Mouse (Mus musculus) heart, adult 2 months (tissue): ENCODE data around the gene Fosl1. TPM values are rescaled to one million over a fixed set of nuclear protein-coding genes. Genes with fewer than 3 reads are reported as not detected.

Source experiments
- DNase-seq, 2 experiments: peaks; one replicate each; pipeline ENCODE4 v3.0.0; 2021
- H3K27ac ChIP-seq: fragments of 200-600 bp; 2 replicates; pipeline ENCODE4 v1.8.1; 2022
- H3K27me3 ChIP-seq: fragments of 200-500 bp; 2 replicates; pipeline ENCODE4 v1.6.1; 2012; ENCODE audit warnings: mild to moderate bottlenecking, low read length, inconsistent platforms, mixed read lengths; ENCODE audit not compliant: control insufficient read depth, insufficient read depth
- H3K36me3 ChIP-seq: fragments of 200-500 bp; 2 replicates; pipeline ENCODE4 v1.6.1; 2012; ENCODE audit warnings: low read length, inconsistent platforms; ENCODE audit not compliant: control insufficient read depth, insufficient read depth
- H3K4me1 ChIP-seq: fragments of 200-500 bp; 2 replicates; pipeline ENCODE4 v1.6.1; 2011; ENCODE audit warnings: low read length; ENCODE audit not compliant: control insufficient read depth, insufficient read depth
- H3K4me3 ChIP-seq: fragments of 200-600 bp; 2 replicates; pipeline ENCODE4 v1.8.1; 2022
- H3K79me2 ChIP-seq: fragments of 200-500 bp; replicated peaks from 2 replicates; pipeline ENCODE4 v1.6.1; 2012; ENCODE audit warnings: mild to moderate bottlenecking, inconsistent platforms, low read length, moderate library complexity, mixed read lengths; ENCODE audit not compliant: control insufficient read depth, insufficient read depth
- H3K9ac ChIP-seq: fragments of 200-500 bp; 2 replicates; pipeline ENCODE4 v1.6.1; 2012; ENCODE audit warnings: low read depth, mild to moderate bottlenecking, control low read depth, inconsistent platforms, low read length, mixed read lengths
- CTCF ChIP-seq: fragments of 200-600 bp; IDR thresholded peaks from 2 replicates; pipeline ENCODE4 v1.8.1; 2022; ENCODE audit warnings: antibody characterized with exemption, mild to moderate bottlenecking, moderate library complexity
- EP300 ChIP-seq: fragments of 200-500 bp; IDR thresholded peaks from 2 replicates; pipeline ENCODE4 v1.6.1; 2011; ENCODE audit warnings: low read depth, low read length, control low read depth; ENCODE audit not compliant: insufficient read depth
- POLR2A ChIP-seq: fragments of 200-500 bp; IDR thresholded peaks from 2 replicates; pipeline ENCODE4 v1.6.1; 2011; ENCODE audit warnings: mild to moderate bottlenecking, low read depth, low read length, control low read depth; ENCODE audit not compliant: insufficient read depth
- WGBS: fragments of 180-500 bp; shearing (Covaris S2); methylation state at CpG from one replicate; pipeline ENCODE4 v1.1.7; 2018; 5-methylcytosine and 5-hydroxymethylcytosine counted together
- intact Hi-C: fragments of 180-260 bp; cut with DNase I; formaldehyde crosslinking; loops from one replicate; pipeline ENCODE4 v1.15.1; 2025
- polyA plus RNA-seq: library from polyadenylated mRNA; depleted of rRNA; stranded (reverse); fragments of >200 nt; gene quantifications from 2 replicates; pipeline ENCODE4 v1.2.3, GENCODE M21; 2012
- total RNA-seq, 2 experiments: library from RNA; stranded (reverse); gene quantifications; 2 replicates each; pipeline ENCODE4 v1.2.3; 2021

The Fosl1 gene
- total and polyA plus RNA-seq, 3 experiments, result not detected

- Histone ChIP-seq H3K4me1 (peaks cover 15% of the 10 kb centered on the region), H3K27ac (peak overlapping the region; percentile 90), H3K79me2 (peaks cover 6% of the 10 kb centered on the region; the same call in 1 of the 2 replicates), H3K27me3 (no peaks in the 10 kb centered on the region), H3K4me3 (peak overlapping the region; percentile 92), H3K9ac (peak overlapping the region; percentile 80), H3K36me3 (peaks cover 7% of the 10 kb centered on the region)
- TF ChIP-seq POLR2A (0 out of 2 replicates have a peak, but pooled peaks have one; percentile 28), EP300 (no peak)
- DNase-seq, result peak; percentile 22 to 50
- intact Hi-C loops, result no loop called here
- 52% methylated on average over 12 of the region's 12 CpGs for WGBS
Measured at GRCm38 (mm10) chr19:5423561-5423960, 23.8 kb upstream of the Fosl1 start.

- no peak for DNase-seq
- no peaks in the 10 kb centered on the region for H3K27me3 ChIP-seq
- peak overlapping the region; percentile 80 for H3K9ac ChIP-seq
- H3K36me3 ChIP-seq, result peaks cover 7% of the 10 kb centered on the region
- peak overlapping the region; percentile 90 for H3K27ac ChIP-seq
- H3K4me3 ChIP-seq, result peak overlapping the region; percentile 92
- H3K79me2 ChIP-seq, result peaks cover 6% of the 10 kb centered on the region; the same call in 1 of the 2 replicates
- under 1% methylated on average over 42 of the region's 48 CpGs for WGBS
- no peak for TF ChIP-seq EP300
- TF ChIP-seq POLR2A, result 0 out of 2 replicates have a peak, but pooled peaks have one; percentile 9
- peaks cover 15% of the 10 kb centered on the region for H3K4me1 ChIP-seq
- intact Hi-C loops, result loop anchor here (2.0 kb wide), 1 partner anchor 35 kb away; the partner anchor contains the start of gene Sart1
Measured at GRCm38 (mm10) chr19:5424092-5424781, 23.1 kb upstream of the Fosl1 start.

GRCm38 (mm10) chr19:5424782-5425741 is 22.3 kb upstream of the Fosl1 start, which contains the start of the genes Drap1 and AI837181:
TSS of gene Drap1 (minus strand) at chr19:5424979.
TSS of gene AI837181 (plus strand) at chr19:5425144.
- Histone ChIP-seq H3K4me1 (peaks cover 15% of the 10 kb centered on the region), H3K27ac (peak within 1 kb of the TSS; percentile 97), H3K27me3 (no peaks in the 10 kb centered on the region), H3K9ac (peak within 1 kb of the TSS; percentile 96), H3K4me3 (peak within 1 kb of the TSS; percentile 95), H3K36me3 (peaks cover 2% of the 10 kb centered on the region), H3K79me2 (peaks cover 6% of the 10 kb centered on the region; the same call in 1 of the 2 replicates)
- intact Hi-C loops, result loop anchor here (1.0 to 2.0 kb wide), 2 partner anchors 36 to 63 kb away; partner anchors contain the start of genes Mus81 and Sart1
- WGBS, result under 1% methylated on average over 84 of the region's 87 CpGs
- TF ChIP-seq CTCF (no peak), POLR2A (0 out of 2 replicates have a peak, but pooled peaks have one; percentile 4), EP300 (no peak)
- DNase-seq, result peak; percentile 93 to 94

DNA sequence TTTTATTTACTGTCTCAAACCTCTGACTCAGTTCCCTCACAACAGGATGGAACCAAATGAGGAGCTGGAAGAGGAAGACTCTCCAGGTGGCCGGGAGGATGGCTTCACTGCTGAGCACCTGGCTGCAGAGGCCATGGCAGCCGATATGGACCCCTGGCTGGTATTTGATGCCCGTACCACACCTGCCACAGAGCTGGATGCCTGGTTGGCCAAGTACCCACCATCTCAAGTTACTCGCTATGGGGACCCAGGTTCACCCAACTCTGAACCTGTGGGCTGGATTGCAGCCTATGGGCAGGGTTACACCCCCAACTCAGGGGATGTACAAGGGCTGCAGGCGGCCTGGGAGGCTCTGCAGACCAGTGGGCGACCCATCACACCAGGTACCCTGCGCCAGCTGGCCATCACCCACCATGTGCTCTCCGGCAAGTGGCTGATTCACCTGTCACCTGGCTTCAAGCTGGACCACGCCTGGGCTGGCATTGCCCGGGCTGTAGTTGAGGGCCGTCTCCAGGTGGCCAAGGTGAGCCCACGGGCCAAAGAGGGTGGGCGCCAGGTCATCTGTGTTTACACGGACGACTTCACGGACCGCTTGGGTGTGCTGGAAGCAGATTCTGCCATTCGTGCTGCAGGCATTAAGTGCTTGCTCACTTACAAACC is 21.3 kb upstream of the Fosl1 start:
- intact Hi-C loops, result loop anchor here (1.0 to 2.0 kb wide), 2 partner anchors 37 to 62 kb away; partner anchors contain the start of genes Mus81 and Sart1

GRCm38 (mm10) chr19:5426640-5427290 is 20.6 kb upstream of the Fosl1 start:
- no peak overlapping the region for H3K27ac ChIP-seq
- H3K4me3 ChIP-seq, result no peak overlapping the region
- 84% methylated on average over 13 of the region's 13 CpGs for WGBS
- peaks cover 15% of the 10 kb centered on the region for H3K4me1 ChIP-seq
- no peak overlapping the region for H3K9ac ChIP-seq
- peaks cover 2% of the 10 kb centered on the region for H3K36me3 ChIP-seq
- TF ChIP-seq POLR2A (0 out of 2 replicates have a peak, but pooled peaks have one; percentile 5), CTCF (no peak)
- H3K79me2 ChIP-seq, result peaks cover 6% of the 10 kb centered on the region; the same call in 1 of the 2 replicates
- intact Hi-C loops, result no loop called here
- no peaks in the 10 kb centered on the region for H3K27me3 ChIP-seq
- no peak for DNase-seq

More for the DNA sequence above, 21.3 kb upstream of the Fosl1 start:
- 83% methylated on average over 18 of the region's 18 CpGs for WGBS
- TF ChIP-seq CTCF, result no peak
- TF ChIP-seq POLR2A, result no peak
- TF ChIP-seq EP300, result no peak
- Histone ChIP-seq H3K4me1 (peaks cover 15% of the 10 kb centered on the region), H3K79me2 (peaks cover 6% of the 10 kb centered on the region; the same call in 1 of the 2 replicates), H3K27me3 (no peaks in the 10 kb centered on the region), H3K9ac (peak overlapping the region; percentile 96), H3K27ac (peak overlapping the region; percentile 97), H3K4me3 (peak overlapping the region; percentile 95), H3K36me3 (peaks cover 2% of the 10 kb centered on the region)
- peak in 1 of 2 experiments; percentile 26 for DNase-seq
